Mouse (Mus musculus) liver, embryonic 16.5 days (tissue): Measurements from ENCODE around the gene Col5a1. TPM values are rescaled to one million over a fixed set of nuclear protein-coding genes. Genes with fewer than 3 reads are reported as not detected.

Experiments
- ATAC-seq: fragments of 200-750 bp; cut with Nextera tagmentation; 2 replicates; pipeline ENCODE4 v1.8.0; 2017; ENCODE audit warnings: low read depth, mild to moderate bottlenecking, moderate number of reproducible peaks, moderate library complexity
- H3K27ac ChIP-seq: fragments of 300-500 bp; sonication (generic); 2 replicates; pipeline ENCODE4 v1.5.1; 2014; ENCODE audit warnings: mild to moderate bottlenecking, low read length
- H3K27me3 ChIP-seq: fragments of 300-500 bp; sonication (generic); 2 replicates; pipeline ENCODE4 v1.6.1; 2014; ENCODE audit warnings: low read depth, low read length, mixed read lengths; ENCODE audit not compliant: control insufficient read depth, insufficient read depth
- H3K36me3 ChIP-seq: fragments of 300-500 bp; sonication (generic); 2 replicates; pipeline ENCODE4 v1.6.1; 2014; ENCODE audit warnings: mild to moderate bottlenecking; ENCODE audit not compliant: control insufficient read depth, insufficient read depth
- H3K4me1 ChIP-seq: fragments of 300-500 bp; sonication (generic); 2 replicates; pipeline ENCODE4 v1.6.1; 2014; ENCODE audit warnings: low read depth, low read length, mixed read lengths; ENCODE audit not compliant: control insufficient read depth
- H3K4me2 ChIP-seq: fragments of 300-500 bp; sonication (generic); 2 replicates; pipeline ENCODE4 v1.6.1; 2014; ENCODE audit warnings: low read depth, low read length, mixed read lengths
- H3K4me3 ChIP-seq: fragments of 300-500 bp; sonication (generic); 2 replicates; pipeline ENCODE4 v1.5.1; 2014; ENCODE audit warnings: low read depth, mild to moderate bottlenecking, low read length
- H3K9ac ChIP-seq: fragments of 300-500 bp; sonication (generic); 2 replicates; pipeline ENCODE4 v1.6.1; 2014; ENCODE audit warnings: low read depth, low read length
- H3K9me3 ChIP-seq: fragments of 300-500 bp; sonication (generic); replicated peaks from 2 replicates; pipeline ENCODE4 v1.6.1; 2016; ENCODE audit warnings: low read length; ENCODE audit not compliant: control insufficient read depth
- WGBS: fragments of 180-500 bp; shearing (Covaris S2); extraction: QIAGEN DNeasy Blood & Tissue Kit; methylation state at CpG from one replicate; pipeline ENCODE4 v1.1.7; 2014; ENCODE audit not compliant: insufficient replicate concordance; 5-methylcytosine and 5-hydroxymethylcytosine counted together
- polyA plus RNA-seq: library from polyadenylated mRNA; unstranded; fragments of >200 nt; fragmentation: Nextera tagmentation; extraction: Ambion mirVana; gene quantifications from 2 replicates; pipeline ENCODE4 v1.2.1, GENCODE M21; 2015

Gene Col5a1
- polyA plus RNA-seq, 1 experiment from 2014 or later: 12.5 TPM

DNA sequence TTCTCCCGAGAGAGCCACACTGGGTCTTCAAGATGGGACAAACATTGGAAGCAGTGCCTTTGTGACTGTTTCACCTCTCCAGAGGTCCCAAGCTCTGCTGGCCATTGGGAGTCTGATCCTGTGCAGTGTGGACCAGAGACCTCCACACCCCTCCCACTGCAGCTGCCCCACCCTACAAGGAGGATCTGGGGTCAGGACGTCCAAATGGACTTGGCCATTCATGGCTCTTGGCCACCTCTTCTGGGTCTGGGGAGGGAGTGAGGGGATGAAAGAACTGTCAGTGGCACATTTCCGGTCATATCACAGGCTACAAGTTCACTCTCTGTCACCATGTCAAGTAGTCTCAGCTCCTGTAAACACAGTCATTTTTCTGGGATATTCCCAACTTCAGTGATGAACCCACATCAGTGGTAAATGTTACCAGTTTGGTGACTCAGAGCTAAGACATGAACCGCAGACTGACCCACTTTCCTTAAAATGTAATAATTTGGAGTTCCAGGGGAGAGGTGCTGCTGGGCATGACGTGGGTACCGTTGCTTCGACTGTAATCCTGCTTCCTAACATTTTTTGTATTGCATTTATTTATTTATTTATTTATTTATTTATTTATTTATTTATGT is 5.8 kb downstream of the Col5a1 start:
- WGBS: 75% methylated on average over 7 of the region's 7 CpGs
- ATAC-seq: no peak
- H3K9ac ChIP-seq: no peak overlapping the region

DNA sequence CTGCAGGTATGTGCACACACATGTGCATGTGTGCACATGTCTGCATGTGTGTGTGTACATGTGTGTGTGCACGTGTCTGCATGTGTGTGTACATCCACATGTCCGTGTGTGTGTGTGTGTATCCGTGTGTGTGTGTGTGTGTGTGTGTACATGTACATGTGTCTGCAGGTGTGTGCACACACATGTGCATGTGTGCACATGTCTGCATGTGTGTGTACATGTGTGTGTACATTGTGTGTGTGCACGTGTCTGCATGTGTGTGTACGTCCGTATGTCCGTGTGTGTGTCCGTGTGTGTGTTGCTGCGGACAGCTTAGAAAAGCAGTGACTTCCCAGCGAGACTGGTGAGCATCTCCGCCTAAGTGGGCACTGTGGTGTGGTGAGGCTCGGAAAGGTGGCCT is 6.8 kb downstream of the Col5a1 start:
- H3K4me3 ChIP-seq: no peak overlapping the region
- peaks cover 8% of the 10 kb centered on the region for H3K27me3 ChIP-seq
- no peak overlapping the region for H3K4me2 ChIP-seq
- no peaks in the 10 kb centered on the region for H3K9me3 ChIP-seq
- H3K9ac ChIP-seq: no peak overlapping the region
- no peaks in the 10 kb centered on the region for H3K36me3 ChIP-seq
- WGBS: 80% methylated on average over 12 of the region's 12 CpGs
- ATAC-seq: no peak
- H3K27ac ChIP-seq: no peak overlapping the region
- H3K4me1 ChIP-seq: no peaks in the 10 kb centered on the region

More for the DNA sequence above, 5.8 kb downstream of the Col5a1 start:
- no peaks in the 10 kb centered on the region for H3K9me3 ChIP-seq
- peaks cover 18% of the 10 kb centered on the region for H3K27me3 ChIP-seq
- no peak overlapping the region for H3K4me3 ChIP-seq
- H3K4me2 ChIP-seq: no peak overlapping the region
- no peaks in the 10 kb centered on the region for H3K4me1 ChIP-seq
- H3K27ac ChIP-seq: no peak overlapping the region
- no peaks in the 10 kb centered on the region for H3K36me3 ChIP-seq

DNA sequence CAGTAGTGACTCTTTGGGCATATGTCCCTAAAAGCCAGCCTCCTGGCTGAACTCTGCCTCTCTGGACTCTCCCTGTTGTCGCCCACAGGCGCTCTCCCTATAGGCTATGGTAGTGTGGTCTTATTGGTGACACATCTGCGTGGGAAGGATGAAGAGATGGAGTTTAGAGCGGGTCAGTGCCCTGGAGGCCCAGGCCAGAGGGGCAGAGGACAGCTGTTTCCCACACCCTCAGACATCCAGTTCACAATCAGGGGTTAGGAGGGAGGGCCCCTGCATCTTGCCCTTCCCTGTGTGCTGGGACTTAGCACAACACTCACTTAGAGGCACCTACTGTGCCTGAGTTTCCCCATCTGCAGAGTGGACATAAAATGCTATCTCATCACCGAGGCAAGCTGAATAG is 8.8 kb downstream of the Col5a1 start:
- Histone ChIP-seq H3K4me3 (no peak overlapping the region), H3K27ac (no peak overlapping the region), H3K4me1 (no peaks in the 10 kb centered on the region), H3K36me3 (no peaks in the 10 kb centered on the region), H3K9me3 (no peaks in the 10 kb centered on the region), H3K4me2 (no peak overlapping the region), H3K27me3 (no peaks in the 10 kb centered on the region), H3K9ac (no peak overlapping the region)
- ATAC-seq: no peak
- 62% methylated on average over 5 of the region's 5 CpGs for WGBS

DNA sequence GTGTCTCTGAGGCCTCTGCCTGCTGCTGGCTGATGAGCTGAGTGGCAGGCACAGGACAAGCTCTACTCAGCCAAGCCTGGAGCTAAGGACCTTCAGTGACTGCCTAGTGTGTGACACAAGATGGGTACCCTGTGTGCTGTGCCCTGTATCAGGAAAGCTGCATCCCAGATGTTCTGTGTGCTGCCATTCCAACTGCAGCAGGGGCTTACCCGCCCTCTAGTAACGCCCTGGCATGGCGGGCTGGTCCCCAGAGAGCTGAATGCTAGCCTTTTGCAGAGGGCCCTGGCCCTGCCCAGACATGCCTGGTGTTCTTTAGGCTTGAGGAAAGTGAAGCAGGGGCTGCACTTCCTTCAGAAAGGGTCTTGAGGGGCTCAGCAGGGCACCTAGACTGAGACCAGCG is 9.4 kb downstream of the Col5a1 start:
- H3K36me3 ChIP-seq: no peaks in the 10 kb centered on the region
- H3K27me3 ChIP-seq: no peaks in the 10 kb centered on the region
- H3K9ac ChIP-seq: no peak overlapping the region
- WGBS: 46% methylated on average over 4 of the region's 4 CpGs
- H3K4me1 ChIP-seq: no peaks in the 10 kb centered on the region
- no peak overlapping the region for H3K4me3 ChIP-seq
- H3K4me2 ChIP-seq: no peak overlapping the region
- no peaks in the 10 kb centered on the region for H3K9me3 ChIP-seq
- ATAC-seq: no peak
- H3K27ac ChIP-seq: no peak overlapping the region

DNA sequence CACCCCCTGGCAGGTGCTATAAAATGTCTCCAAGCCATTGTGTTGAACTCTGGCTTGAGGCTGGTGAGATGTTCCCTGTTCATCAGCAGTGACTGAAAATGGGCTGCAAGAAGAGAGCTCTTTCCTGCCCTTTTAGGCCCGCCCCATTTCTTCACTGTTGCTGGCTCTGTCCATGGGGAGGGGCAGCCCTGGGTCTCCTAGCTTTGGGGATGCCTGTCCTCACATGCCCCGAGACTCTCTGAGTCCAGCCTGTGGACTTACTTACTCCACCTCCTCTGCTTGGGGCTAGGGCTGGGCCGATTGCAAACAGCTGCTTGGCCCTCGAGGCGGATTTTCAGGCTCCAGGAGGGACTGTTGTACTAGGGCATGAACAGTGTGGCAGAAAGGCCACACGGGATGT is 10.9 kb downstream of the Col5a1 start:
- ATAC-seq: no peak
- no peak overlapping the region for H3K4me3 ChIP-seq
- H3K9me3 ChIP-seq: no peaks in the 10 kb centered on the region
- no peaks in the 10 kb centered on the region for H3K27me3 ChIP-seq
- H3K4me1 ChIP-seq: no peaks in the 10 kb centered on the region
- no peaks in the 10 kb centered on the region for H3K36me3 ChIP-seq
- H3K27ac ChIP-seq: no peak overlapping the region
- 38% methylated on average over 6 of the region's 6 CpGs for WGBS
- no peak overlapping the region for H3K4me2 ChIP-seq
- no peak overlapping the region for H3K9ac ChIP-seq

DNA sequence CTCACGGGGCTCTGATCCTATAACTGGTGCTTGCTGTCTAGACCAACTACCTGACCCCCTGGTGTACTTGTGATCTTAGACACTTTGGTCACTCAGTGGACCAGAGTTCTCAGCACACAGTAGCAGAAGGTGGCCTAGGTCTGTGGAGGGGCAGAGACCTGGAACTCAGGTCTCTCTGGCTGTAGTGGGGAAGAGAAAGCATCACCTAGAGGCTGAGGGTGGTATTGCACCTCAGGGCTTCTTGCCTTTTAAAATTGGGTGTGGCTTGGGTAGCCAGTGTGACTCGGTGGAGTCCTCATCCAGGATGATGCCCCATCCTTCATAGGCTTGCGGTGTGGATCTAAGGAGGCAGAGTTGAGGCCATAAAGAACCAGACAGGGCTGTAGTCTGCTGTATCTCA is 13.7 kb downstream of the Col5a1 start:
- no peaks in the 10 kb centered on the region for H3K9me3 ChIP-seq
- H3K4me2 ChIP-seq: no peak overlapping the region
- 44% methylated on average over 3 of the region's 3 CpGs for WGBS
- H3K9ac ChIP-seq: no peak overlapping the region
- H3K36me3 ChIP-seq: no peaks in the 10 kb centered on the region
- no peaks in the 10 kb centered on the region for H3K27me3 ChIP-seq
- H3K4me3 ChIP-seq: no peak overlapping the region
- ATAC-seq: no peak
- no peaks in the 10 kb centered on the region for H3K4me1 ChIP-seq
- no peak overlapping the region for H3K27ac ChIP-seq

DNA sequence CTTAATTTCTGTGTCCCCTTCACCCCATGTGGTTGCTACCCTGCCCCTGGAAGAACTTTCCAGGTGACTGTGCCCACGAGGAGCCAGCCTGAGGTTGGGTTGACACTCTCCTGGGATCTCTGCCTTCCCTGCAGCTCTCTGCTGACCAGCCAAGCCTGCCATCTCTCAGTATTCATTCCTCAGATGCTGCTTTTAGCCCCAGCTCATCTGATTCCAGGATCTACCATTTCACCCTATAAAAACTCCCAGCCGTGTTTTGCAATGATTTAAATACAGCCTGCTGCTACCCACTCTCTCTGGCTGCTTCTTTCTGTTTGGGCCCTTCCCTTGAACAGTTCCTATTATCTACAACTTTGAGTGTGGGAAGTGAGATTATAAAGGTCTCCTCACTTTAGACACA is 14.9 kb downstream of the Col5a1 start:
- no peaks in the 10 kb centered on the region for H3K9me3 ChIP-seq
- no peak for ATAC-seq
- H3K27me3 ChIP-seq: no peaks in the 10 kb centered on the region
- H3K4me2 ChIP-seq: no peak overlapping the region
- 39% methylated on average over 2 of the region's 2 CpGs for WGBS
- no peak overlapping the region for H3K27ac ChIP-seq
- no peaks in the 10 kb centered on the region for H3K4me1 ChIP-seq
- no peak overlapping the region for H3K9ac ChIP-seq
- no peak overlapping the region for H3K4me3 ChIP-seq
- H3K36me3 ChIP-seq: no peaks in the 10 kb centered on the region

DNA sequence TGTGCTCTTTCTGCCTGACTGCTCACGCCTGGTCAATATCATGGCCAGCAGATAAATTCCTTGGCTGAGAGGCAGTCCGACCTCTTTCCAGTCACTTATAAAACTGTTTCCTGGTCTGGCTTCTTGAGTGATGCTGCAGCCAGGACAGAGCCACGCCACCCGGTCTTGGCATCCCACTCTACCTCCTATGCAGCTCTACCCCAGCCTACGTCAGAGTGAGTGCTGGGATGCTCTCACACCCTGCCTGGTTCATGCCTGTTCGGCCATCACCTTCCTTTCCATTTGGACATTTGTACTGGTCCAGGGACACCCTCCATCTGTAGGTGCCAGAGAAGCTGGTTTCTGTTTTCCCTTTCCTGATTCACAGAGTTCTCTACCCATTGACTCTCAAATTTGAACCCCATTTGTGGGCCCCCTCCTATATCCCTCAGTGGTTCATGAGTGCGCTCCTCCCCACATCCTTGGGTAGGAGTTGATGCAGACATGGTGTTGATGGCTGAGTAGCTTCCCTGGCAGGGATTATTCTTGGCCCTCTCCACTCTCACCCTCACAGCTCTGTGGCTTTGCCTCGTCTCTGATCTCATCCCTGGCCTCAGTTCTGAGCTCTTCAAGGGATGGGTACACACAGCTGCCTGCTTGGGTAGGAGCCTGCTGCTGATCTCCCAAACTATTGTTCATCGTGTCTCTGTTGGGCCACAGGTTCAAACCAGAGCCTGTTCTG is 15.5 kb downstream of the Col5a1 start:
- Histone ChIP-seq H3K9ac (no peak overlapping the region), H3K4me1 (no peaks in the 10 kb centered on the region), H3K4me3 (no peak overlapping the region), H3K9me3 (no peaks in the 10 kb centered on the region), H3K4me2 (no peak overlapping the region), H3K27ac (no peak overlapping the region), H3K36me3 (no peaks in the 10 kb centered on the region), H3K27me3 (no peaks in the 10 kb centered on the region)
- WGBS: 55% methylated on average over 9 of the region's 9 CpGs
- no peak for ATAC-seq

DNA sequence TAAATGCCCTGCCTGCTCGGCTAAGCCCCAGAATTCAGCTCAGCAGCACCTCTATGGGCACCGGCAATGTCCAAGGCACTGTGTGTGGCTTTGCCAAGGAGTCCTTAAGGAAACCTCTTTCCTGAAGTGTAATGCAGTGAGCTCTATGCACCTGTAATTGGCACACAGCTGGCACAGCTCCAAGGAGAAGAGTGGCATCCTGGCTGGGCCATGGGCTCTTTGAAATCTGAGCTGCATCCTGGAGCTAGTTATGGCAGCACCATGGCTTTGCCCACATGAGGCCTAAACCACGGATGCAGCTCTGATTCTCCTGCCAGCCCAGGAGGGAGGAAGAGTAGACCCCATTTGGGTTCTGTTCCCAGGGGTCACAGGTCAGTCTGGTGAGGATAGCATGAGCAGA is 16.1 kb downstream of the Col5a1 start:
- Histone ChIP-seq H3K4me3 (no peak overlapping the region), H3K4me1 (no peaks in the 10 kb centered on the region), H3K4me2 (no peak overlapping the region), H3K36me3 (no peaks in the 10 kb centered on the region), H3K27ac (no peak overlapping the region), H3K27me3 (no peaks in the 10 kb centered on the region), H3K9ac (no peak overlapping the region), H3K9me3 (no peaks in the 10 kb centered on the region)
- WGBS: 59% methylated on average over 3 of the region's 3 CpGs
- ATAC-seq: no peak
